Mouse (Mus musculus): Measurements from ENCODE around the gene Dner. TPM values are rescaled to one million over a fixed set of nuclear protein-coding genes. Genes with fewer than 3 reads are reported as not detected.

Gene Dner
- polyA plus RNA-seq, 1 experiment: 3.3 TPM

DNA sequence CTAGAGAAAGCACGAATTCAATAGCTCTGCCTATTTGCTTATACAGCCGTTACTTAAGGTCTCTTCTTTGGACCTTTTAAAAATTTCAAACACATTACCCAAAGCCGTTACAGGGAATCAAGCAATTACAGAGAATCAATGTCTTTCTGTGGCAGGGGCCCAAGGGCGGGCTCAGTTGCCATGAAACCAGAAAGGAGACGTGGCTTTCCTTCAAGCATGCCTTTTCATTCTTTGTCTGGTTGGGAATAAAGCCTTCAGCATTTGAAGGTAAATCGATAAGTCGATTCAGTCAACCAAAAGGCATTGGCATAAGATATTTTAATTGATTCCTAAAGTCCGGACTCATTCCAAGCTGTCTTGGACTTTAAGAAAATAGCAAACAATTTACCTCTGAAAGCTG is 82.9 kb downstream of the Dner start:
- Histone ChIP-seq H3K4me1 (ENCODE audit: control insufficient read depth, insufficient read depth, insufficient read length, low read length) (no peaks in the 10 kb centered on the region), H3K27ac (ENCODE audit: insufficient read depth, low read depth, low read length) (no peak overlapping the region), H3K27me3 (ENCODE audit: control insufficient read depth, insufficient read depth, low read length) (no peaks in the 10 kb centered on the region), H3K36me3 (ENCODE audit: control insufficient read depth, insufficient read depth, low read length) (no peaks in the 10 kb centered on the region), H3K4me3 (ENCODE audit: low read depth, low read length) (no peak overlapping the region)
- TF ChIP-seq CTCF (IDR thresholded peaks at IDR 0.05; ENCODE audit: extremely low read depth, insufficient read length, insufficient replicate concordance, low read depth, low read length): no peak
- no peak for TF ChIP-seq POLR2A (IDR thresholded peaks at IDR 0.05; ENCODE audit: low read depth, low read length)
- 72% methylated on average over 8 of the region's 8 CpGs for WGBS

DNA sequence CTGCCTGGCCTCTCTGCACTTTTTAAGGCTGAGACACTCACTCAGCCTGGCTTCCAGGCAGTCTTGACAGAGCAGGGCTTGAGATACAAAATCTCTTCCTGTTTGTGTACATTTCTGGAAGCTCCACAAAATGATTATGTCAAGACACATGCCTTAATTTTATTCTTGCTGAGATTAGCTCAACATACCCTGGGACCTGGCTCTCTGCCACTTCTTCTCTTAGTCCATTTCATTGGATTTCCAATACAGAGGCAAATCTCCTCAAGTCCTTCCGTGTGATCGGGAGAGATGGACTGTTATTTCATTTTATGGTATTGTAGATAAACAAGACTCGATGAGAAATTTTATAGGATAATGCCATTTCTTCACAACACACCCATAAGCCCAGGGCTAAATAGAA is 84.7 kb downstream of the Dner start:
- no peaks in the 10 kb centered on the region for H3K27me3 ChIP-seq (ENCODE audit: control insufficient read depth, insufficient read depth, low read length)
- H3K27ac ChIP-seq (ENCODE audit: insufficient read depth, low read depth, low read length): no peak overlapping the region
- no peak for TF ChIP-seq POLR2A (IDR thresholded peaks at IDR 0.05; ENCODE audit: low read depth, low read length)
- no peak for TF ChIP-seq CTCF (IDR thresholded peaks at IDR 0.05; ENCODE audit: extremely low read depth, insufficient read length, insufficient replicate concordance, low read depth, low read length)
- H3K36me3 ChIP-seq (ENCODE audit: control insufficient read depth, insufficient read depth, low read length): no peaks in the 10 kb centered on the region
- no peak overlapping the region for H3K4me3 ChIP-seq (ENCODE audit: low read depth, low read length)
- H3K4me1 ChIP-seq (ENCODE audit: control insufficient read depth, insufficient read depth, insufficient read length, low read length): no peaks in the 10 kb centered on the region
- WGBS: 54% methylated on average over 3 of the region's 3 CpGs

DNA sequence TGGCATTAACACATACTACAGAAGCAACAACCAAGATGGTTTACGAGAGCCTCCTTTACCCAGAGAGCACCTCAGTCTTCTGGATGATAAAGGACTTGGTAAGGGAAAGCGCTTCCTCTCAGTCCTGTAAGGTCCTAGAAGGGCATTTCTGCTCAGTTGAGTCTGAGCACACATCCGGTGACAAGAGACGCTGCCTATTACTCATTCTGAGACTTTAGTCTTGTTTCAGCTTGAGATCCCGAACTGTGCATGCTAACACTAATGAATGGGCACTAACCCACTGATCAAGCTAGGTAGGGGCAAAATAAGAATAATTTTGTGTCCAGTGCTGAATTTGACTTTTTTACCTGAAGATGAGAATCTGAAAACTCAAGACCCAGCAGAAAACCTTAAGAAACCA is 97.0 kb downstream of the Dner start:
- no peaks in the 10 kb centered on the region for H3K27me3 ChIP-seq (ENCODE audit: control insufficient read depth, insufficient read depth, low read length)
- WGBS: 90% methylated on average over 5 of the region's 5 CpGs
- H3K4me3 ChIP-seq (ENCODE audit: low read depth, low read length): no peak overlapping the region
- H3K36me3 ChIP-seq (ENCODE audit: control insufficient read depth, insufficient read depth, low read length): no peaks in the 10 kb centered on the region
- TF ChIP-seq POLR2A (IDR thresholded peaks at IDR 0.05; ENCODE audit: low read depth, low read length) (no peak), CTCF (IDR thresholded peaks at IDR 0.05; ENCODE audit: extremely low read depth, insufficient read length, insufficient replicate concordance, low read depth, low read length) (no peak)
- H3K27ac ChIP-seq (ENCODE audit: insufficient read depth, low read depth, low read length): no peak overlapping the region
- H3K4me1 ChIP-seq (ENCODE audit: control insufficient read depth, insufficient read depth, insufficient read length, low read length): no peaks in the 10 kb centered on the region

GRCm38 (mm10) chr1:84596023-84596422 is 100.0 kb downstream of the Dner start:
- Histone ChIP-seq H3K27ac (ENCODE audit: insufficient read depth, low read depth, low read length) (no peak overlapping the region), H3K4me1 (ENCODE audit: control insufficient read depth, insufficient read depth, insufficient read length, low read length) (no peaks in the 10 kb centered on the region), H3K4me3 (ENCODE audit: low read depth, low read length) (no peak overlapping the region), H3K27me3 (ENCODE audit: control insufficient read depth, insufficient read depth, low read length) (no peaks in the 10 kb centered on the region), H3K36me3 (ENCODE audit: control insufficient read depth, insufficient read depth, low read length) (no peaks in the 10 kb centered on the region)
- WGBS: 62% methylated on average over 3 of the region's 3 CpGs
- TF ChIP-seq CTCF (IDR thresholded peaks at IDR 0.05; ENCODE audit: extremely low read depth, insufficient read length, insufficient replicate concordance, low read depth, low read length): no peak
- TF ChIP-seq POLR2A (IDR thresholded peaks at IDR 0.05; ENCODE audit: low read depth, low read length): no peak

- Histone ChIP-seq H3K4me1 (ENCODE audit: control insufficient read depth, insufficient read depth, insufficient read length, low read length) (no peaks in the 10 kb centered on the region), H3K27ac (ENCODE audit: insufficient read depth, low read depth, low read length) (no peak overlapping the region), H3K27me3 (ENCODE audit: control insufficient read depth, insufficient read depth, low read length) (no peaks in the 10 kb centered on the region), H3K36me3 (ENCODE audit: control insufficient read depth, insufficient read depth, low read length) (no peaks in the 10 kb centered on the region), H3K4me3 (ENCODE audit: low read depth, low read length) (no peak overlapping the region)
- 87% methylated on average over 3 of the region's 3 CpGs for WGBS
- TF ChIP-seq POLR2A (IDR thresholded peaks at IDR 0.05; ENCODE audit: low read depth, low read length): no peak
- TF ChIP-seq CTCF (IDR thresholded peaks at IDR 0.05; ENCODE audit: extremely low read depth, insufficient read length, insufficient replicate concordance, low read depth, low read length): no peak
Observed at GRCm38 (mm10) chr1:84592394-84592793, 103.6 kb downstream of the Dner start.

GRCm38 (mm10) chr1:84590534-84590933 is 105.5 kb downstream of the Dner start:
- H3K27me3 ChIP-seq (ENCODE audit: control insufficient read depth, insufficient read depth, low read length): no peaks in the 10 kb centered on the region
- H3K36me3 ChIP-seq (ENCODE audit: control insufficient read depth, insufficient read depth, low read length): no peaks in the 10 kb centered on the region
- no peak overlapping the region for H3K4me3 ChIP-seq (ENCODE audit: low read depth, low read length)
- 76% methylated on average over 9 of the region's 9 CpGs for WGBS
- no peaks in the 10 kb centered on the region for H3K4me1 ChIP-seq (ENCODE audit: control insufficient read depth, insufficient read depth, insufficient read length, low read length)
- H3K27ac ChIP-seq (ENCODE audit: insufficient read depth, low read depth, low read length): no peak overlapping the region
- TF ChIP-seq POLR2A (IDR thresholded peaks at IDR 0.05; ENCODE audit: low read depth, low read length) (no peak), CTCF (IDR thresholded peaks at IDR 0.05; ENCODE audit: extremely low read depth, insufficient read length, insufficient replicate concordance, low read depth, low read length) (no peak)

GRCm38 (mm10) chr1:84585434-84585833 is 110.6 kb downstream of the Dner start:
- no peaks in the 10 kb centered on the region for H3K36me3 ChIP-seq (ENCODE audit: control insufficient read depth, insufficient read depth, low read length)
- H3K4me1 ChIP-seq (ENCODE audit: control insufficient read depth, insufficient read depth, insufficient read length, low read length): no peaks in the 10 kb centered on the region
- H3K27me3 ChIP-seq (ENCODE audit: control insufficient read depth, insufficient read depth, low read length): no peaks in the 10 kb centered on the region
- H3K4me3 ChIP-seq (ENCODE audit: low read depth, low read length): no peak overlapping the region
- H3K27ac ChIP-seq (ENCODE audit: insufficient read depth, low read depth, low read length): no peak overlapping the region
- WGBS: 33% methylated on average over 6 of the region's 6 CpGs
- no peak for TF ChIP-seq CTCF (IDR thresholded peaks at IDR 0.05; ENCODE audit: extremely low read depth, insufficient read length, insufficient replicate concordance, low read depth, low read length)
- TF ChIP-seq POLR2A (IDR thresholded peaks at IDR 0.05; ENCODE audit: low read depth, low read length): no peak

GRCm38 (mm10) chr1:84581812-84582211 is 114.2 kb downstream of the Dner start:
- H3K4me1 ChIP-seq (ENCODE audit: control insufficient read depth, insufficient read depth, insufficient read length, low read length): no peaks in the 10 kb centered on the region
- no peaks in the 10 kb centered on the region for H3K36me3 ChIP-seq (ENCODE audit: control insufficient read depth, insufficient read depth, low read length)
- TF ChIP-seq POLR2A (IDR thresholded peaks at IDR 0.05; ENCODE audit: low read depth, low read length) (no peak), CTCF (IDR thresholded peaks at IDR 0.05; ENCODE audit: extremely low read depth, insufficient read length, insufficient replicate concordance, low read depth, low read length) (peak; percentile 40; the same call in 1 of the 2 replicates)
- H3K27me3 ChIP-seq (ENCODE audit: control insufficient read depth, insufficient read depth, low read length): no peaks in the 10 kb centered on the region
- 49% methylated on average over 2 of the region's 2 CpGs for WGBS
- no peak overlapping the region for H3K27ac ChIP-seq (ENCODE audit: insufficient read depth, low read depth, low read length)
- H3K4me3 ChIP-seq (ENCODE audit: low read depth, low read length): no peak overlapping the region
